Mouse (Mus musculus) lung, embryonic 15.5 days (tissue): ENCODE measurements at regions not wholly inside any gene's neighbourhood (a gene's known extent, or its start where the extent isn't known, plus 50 kb on each side); places are given as distances from the start of the nearest gene placed in this dataset.

Experiments used
- ATAC-seq: fragments of 200-750 bp; cut with Nextera tagmentation; 2 replicates; pipeline ENCODE4 v1.8.0; 2017; ENCODE audit warnings: moderate number of reproducible peaks, borderline replicate concordance; ENCODE audit not compliant: low FRiP score, low TSS enrichment; ENCODE audit errors: extremely low read depth
- H3K27ac ChIP-seq: fragments of 300-500 bp; sonication (generic); 2 replicates; pipeline ENCODE4 v1.5.1; 2015; ENCODE audit warnings: moderate library complexity, mild to moderate bottlenecking, inconsistent platforms
- H3K27me3 ChIP-seq: fragments of 300-500 bp; sonication (generic); 2 replicates; pipeline ENCODE4 v1.6.1; 2015; ENCODE audit warnings: inconsistent platforms
- H3K36me3 ChIP-seq: fragments of 300-500 bp; sonication (generic); 2 replicates; pipeline ENCODE4 v1.6.1; 2015; ENCODE audit warnings: inconsistent platforms
- H3K4me1 ChIP-seq: fragments of 300-500 bp; sonication (generic); 2 replicates; pipeline ENCODE4 v1.6.1; 2015; ENCODE audit warnings: inconsistent platforms
- H3K4me2 ChIP-seq: fragments of 300-500 bp; sonication (generic); 2 replicates; pipeline ENCODE4 v1.6.1; 2015; ENCODE audit warnings: inconsistent platforms, mild to moderate bottlenecking, moderate library complexity
- H3K4me3 ChIP-seq: fragments of 300-500 bp; sonication (generic); 2 replicates; pipeline ENCODE4 v1.5.1; 2015; ENCODE audit warnings: mild to moderate bottlenecking, inconsistent platforms
- H3K9ac ChIP-seq: fragments of 300-500 bp; sonication (generic); 2 replicates; pipeline ENCODE4 v1.6.1; 2015; ENCODE audit warnings: inconsistent platforms
- H3K9me3 ChIP-seq: fragments of 300-500 bp; sonication (generic); 2 replicates; pipeline ENCODE4 v1.6.1; 2016; ENCODE audit warnings: inconsistent platforms
- WGBS: fragments of 180-500 bp; shearing (Covaris S2); methylation state at CpG from one replicate; pipeline ENCODE4 v1.1.7; 2015; 5-methylcytosine and 5-hydroxymethylcytosine counted together

DNA sequence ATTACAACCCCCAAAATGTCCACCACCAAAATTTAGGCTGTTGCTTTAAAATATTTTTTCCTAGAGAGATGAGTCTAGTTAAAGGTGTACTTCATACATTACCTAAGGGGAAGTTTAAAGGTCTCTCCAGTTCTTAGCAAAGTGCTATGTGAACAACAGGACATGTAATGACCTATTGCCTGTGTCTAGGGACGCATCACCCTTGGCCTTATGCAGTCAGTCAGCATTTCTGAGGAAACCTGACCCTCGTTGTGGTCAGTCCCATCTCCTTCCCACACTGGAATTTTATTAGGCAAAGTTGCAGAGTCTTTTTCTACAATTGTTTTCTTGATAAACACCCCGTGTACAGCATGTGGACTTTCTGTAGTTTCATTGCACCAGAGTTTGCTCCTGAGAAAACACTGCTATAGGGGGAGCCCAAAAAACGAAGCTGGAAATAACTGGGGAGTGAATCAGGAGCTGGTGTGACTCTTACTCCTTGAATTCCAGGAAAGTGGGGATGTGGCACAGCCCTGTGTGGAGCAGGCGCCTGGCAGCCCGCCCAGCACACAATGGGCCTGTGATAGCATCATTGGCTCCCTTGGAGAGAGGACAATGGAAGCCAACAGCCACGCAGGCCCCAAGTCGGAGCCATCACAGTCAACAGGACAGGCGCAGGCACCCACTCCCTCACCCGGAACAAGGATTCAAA lies 269.2 kb downstream of the Cxcl12 start:
- Histone ChIP-seq H3K4me2 (no peak overlapping the region), H3K27ac (no peak overlapping the region)
- 60% methylated on average over 10 of the region's 10 CpGs for WGBS

DNA sequence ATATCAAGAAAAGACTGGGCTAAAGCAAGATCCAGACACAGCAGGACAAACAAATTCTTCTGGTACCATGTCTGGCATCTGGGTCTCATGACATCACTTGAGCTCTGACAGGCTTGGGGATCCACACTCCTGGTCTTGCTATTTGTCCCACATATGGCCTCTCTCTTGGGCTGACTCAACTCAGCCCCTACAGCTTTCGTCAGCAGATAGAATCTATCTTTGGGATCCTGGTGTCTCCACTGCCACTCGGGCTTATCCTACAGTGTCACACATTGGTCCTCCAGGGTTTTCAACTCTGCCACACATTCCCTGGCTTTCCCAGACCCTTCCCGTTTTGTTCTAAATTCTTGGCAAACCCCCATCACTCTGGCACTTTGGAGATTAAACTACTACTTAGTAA lies 280.3 kb downstream of the Cxcl12 start:
- H3K4me3 ChIP-seq: no peak overlapping the region
- no peak for ATAC-seq
- no peaks in the 10 kb centered on the region for H3K4me1 ChIP-seq
- H3K9ac ChIP-seq: no peak overlapping the region
- H3K9me3 ChIP-seq: no peaks in the 10 kb centered on the region
- no peaks in the 10 kb centered on the region for H3K27me3 ChIP-seq
- no peak overlapping the region for H3K27ac ChIP-seq
- H3K36me3 ChIP-seq: no peaks in the 10 kb centered on the region
- 62% methylated on average over 3 of the region's 3 CpGs for WGBS
- no peak overlapping the region for H3K4me2 ChIP-seq

More for the DNA sequence above, 269.2 kb downstream of the Cxcl12 start:
- no peaks in the 10 kb centered on the region for H3K36me3 ChIP-seq
- H3K4me1 ChIP-seq: peaks cover 12% of the 10 kb centered on the region; the same call in 1 of the 2 replicates
- H3K27me3 ChIP-seq: no peaks in the 10 kb centered on the region
- no peak overlapping the region for H3K4me3 ChIP-seq
- ATAC-seq: no peak; the same call in 1 of the 2 replicates
- no peaks in the 10 kb centered on the region for H3K9me3 ChIP-seq
- no peak overlapping the region for H3K9ac ChIP-seq

DNA sequence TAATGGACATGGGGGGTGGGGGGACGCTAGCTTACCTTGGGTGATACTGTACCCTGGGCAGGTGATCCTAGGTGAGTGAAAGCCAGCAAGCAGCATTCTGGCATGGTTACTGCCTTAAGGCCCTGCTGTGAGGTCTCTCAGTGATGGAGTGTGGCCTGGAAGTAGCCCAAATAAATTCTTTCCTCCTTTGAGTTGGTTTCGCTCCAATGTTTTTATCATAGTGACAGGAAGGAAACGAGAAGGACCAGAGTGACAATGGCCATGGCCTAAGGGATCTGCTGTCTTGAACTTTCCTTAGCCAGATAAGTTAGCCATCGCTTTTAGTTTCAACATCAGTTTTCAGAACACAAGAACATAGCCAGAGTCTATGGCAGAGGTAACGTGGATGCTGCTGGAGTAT lies 282.7 kb downstream of the Cxcl12 start:
- Histone ChIP-seq H3K4me1 (no peaks in the 10 kb centered on the region), H3K36me3 (no peaks in the 10 kb centered on the region), H3K4me2 (no peak overlapping the region), H3K27me3 (no peaks in the 10 kb centered on the region), H3K9me3 (no peaks in the 10 kb centered on the region), H3K27ac (no peak overlapping the region), H3K4me3 (no peak overlapping the region), H3K9ac (no peak overlapping the region)
- ATAC-seq: no peak
- 61% methylated on average over 5 of the region's 5 CpGs for WGBS

DNA sequence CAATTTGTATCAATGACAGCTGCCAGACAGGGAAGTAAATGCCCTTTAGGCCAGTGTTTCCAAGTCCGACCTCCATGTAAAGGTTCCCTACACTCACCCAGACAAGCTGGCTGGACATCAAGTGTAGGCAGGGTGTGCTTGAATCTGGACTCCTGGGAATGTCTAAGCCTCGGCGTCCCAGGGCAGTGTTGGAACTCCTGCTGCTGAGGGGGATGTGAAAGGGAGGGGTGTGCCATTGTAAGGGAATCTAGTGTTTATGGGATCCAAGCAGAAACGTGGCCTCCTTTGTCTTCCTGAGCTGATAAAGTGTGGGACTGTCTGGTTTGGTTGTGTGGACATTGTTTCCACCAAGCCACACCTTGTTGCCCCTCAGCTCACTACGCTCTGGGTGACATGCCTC lies 291.9 kb downstream of the Cxcl12 start:
- H3K27me3 ChIP-seq: no peaks in the 10 kb centered on the region
- no peak overlapping the region for H3K4me2 ChIP-seq
- no peak overlapping the region for H3K27ac ChIP-seq
- no peak overlapping the region for H3K4me3 ChIP-seq
- H3K4me1 ChIP-seq: no peaks in the 10 kb centered on the region
- WGBS: 49% methylated on average over 5 of the region's 5 CpGs
- H3K9me3 ChIP-seq: no peaks in the 10 kb centered on the region
- no peak overlapping the region for H3K9ac ChIP-seq
- H3K36me3 ChIP-seq: no peaks in the 10 kb centered on the region
- ATAC-seq: no peak

DNA sequence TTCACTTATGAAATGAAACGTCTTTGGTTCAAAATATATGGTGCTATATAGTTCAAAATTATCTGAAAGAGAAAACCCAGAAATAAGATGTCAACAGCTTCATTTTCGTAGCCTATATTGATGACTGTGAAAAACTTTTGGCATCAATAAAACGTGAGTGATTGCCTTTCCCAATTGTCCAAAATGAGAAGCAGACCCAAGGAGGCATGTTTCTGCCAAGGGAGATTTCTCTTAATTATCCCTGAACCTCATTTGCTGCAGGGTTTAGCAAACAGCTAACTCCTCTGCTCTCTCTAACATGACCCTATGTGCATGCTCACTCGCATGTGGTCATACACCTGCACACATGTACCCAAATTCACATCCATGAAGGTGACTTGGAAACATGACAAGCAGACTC lies 296.8 kb downstream of the Cxcl12 start:
- Histone ChIP-seq H3K4me2 (no peak overlapping the region), H3K9ac (no peak overlapping the region), H3K27ac (no peak overlapping the region), H3K9me3 (no peaks in the 10 kb centered on the region), H3K27me3 (no peaks in the 10 kb centered on the region), H3K36me3 (no peaks in the 10 kb centered on the region), H3K4me3 (no peak overlapping the region), H3K4me1 (no peaks in the 10 kb centered on the region)
- WGBS: 77% methylated on average over 4 of the region's 4 CpGs
- ATAC-seq: no peak

DNA sequence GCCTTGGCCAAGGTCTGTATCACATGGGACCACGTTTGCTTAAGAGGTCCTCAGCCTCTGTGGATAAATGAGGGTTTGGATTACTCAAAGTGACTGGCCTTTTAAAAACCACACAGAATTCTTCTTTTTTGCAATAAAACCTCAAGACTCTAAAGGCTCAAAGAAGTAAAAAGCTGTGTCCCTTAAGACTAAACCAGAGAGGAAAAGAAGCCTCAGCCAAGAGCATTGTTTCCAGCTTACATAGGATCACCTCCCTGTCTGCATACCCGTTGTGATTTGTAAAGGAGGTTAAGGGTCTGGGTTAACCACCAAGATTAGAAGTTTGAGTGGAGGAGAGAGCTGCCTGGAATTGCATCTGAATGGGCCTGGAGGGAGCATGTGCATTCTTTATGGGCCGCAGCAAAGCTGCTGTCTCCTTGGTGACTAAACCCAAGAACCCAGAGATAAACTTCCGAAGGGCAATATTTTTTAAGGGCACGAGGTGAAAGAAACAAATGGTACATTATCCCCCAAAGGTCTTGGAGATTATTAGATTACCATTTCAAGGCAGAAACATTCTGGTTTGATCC lies 297.4 kb downstream of the Cxcl12 start:
- H3K4me1 ChIP-seq: no peaks in the 10 kb centered on the region
- no peaks in the 10 kb centered on the region for H3K9me3 ChIP-seq
- no peak overlapping the region for H3K4me2 ChIP-seq
- H3K4me3 ChIP-seq: no peak overlapping the region
- H3K27me3 ChIP-seq: no peaks in the 10 kb centered on the region
- ATAC-seq: no peak
- H3K9ac ChIP-seq: no peak overlapping the region
- no peaks in the 10 kb centered on the region for H3K36me3 ChIP-seq
- H3K27ac ChIP-seq: no peak overlapping the region
- WGBS: 44% methylated on average over 5 of the region's 5 CpGs

DNA sequence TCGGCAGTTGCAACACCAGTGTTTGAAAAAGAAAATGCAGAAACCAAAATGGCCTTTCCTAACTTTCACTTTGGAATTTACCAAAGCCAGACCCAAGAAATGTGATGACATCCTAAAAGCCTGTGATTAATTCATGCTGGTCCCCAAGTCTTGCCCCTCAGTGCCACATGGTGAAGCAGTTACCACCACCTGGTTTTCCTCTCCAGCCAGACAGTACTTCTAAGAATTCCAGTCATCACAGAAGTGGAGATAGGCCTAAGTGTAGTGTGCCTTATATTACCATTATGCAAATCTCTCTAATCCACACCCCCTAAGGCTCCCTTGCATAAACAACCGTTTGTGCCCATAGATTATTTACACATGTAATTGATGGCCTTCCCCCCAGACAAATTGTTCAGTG lies 311.0 kb downstream of the Cxcl12 start:
- ATAC-seq: no peak

DNA sequence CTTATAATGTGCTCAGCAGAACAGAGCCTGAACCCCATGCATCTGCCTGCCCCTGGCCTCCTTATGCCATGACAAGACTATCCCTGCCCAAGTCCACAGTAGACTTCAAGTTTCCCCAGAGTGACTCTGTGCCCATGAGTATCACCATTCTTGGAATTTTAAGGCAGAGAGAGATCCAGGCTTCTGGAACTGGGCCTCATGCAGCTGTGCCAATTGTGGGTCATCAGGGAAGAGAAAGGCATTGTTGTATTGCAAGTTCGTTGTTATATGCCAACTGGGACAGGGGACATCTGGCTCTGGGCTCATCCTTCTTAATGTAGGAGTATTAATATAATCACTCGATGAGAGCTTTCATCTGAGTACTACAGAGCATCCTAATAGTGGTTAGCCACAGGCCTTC lies 312.1 kb downstream of the Cxcl12 start:
- no peaks in the 10 kb centered on the region for H3K9me3 ChIP-seq
- no peak overlapping the region for H3K9ac ChIP-seq
- no peaks in the 10 kb centered on the region for H3K36me3 ChIP-seq
- WGBS: 78% methylated on average over 2 of the region's 2 CpGs
- no peak overlapping the region for H3K4me2 ChIP-seq
- no peaks in the 10 kb centered on the region for H3K4me1 ChIP-seq
- no peak for ATAC-seq
- no peak overlapping the region for H3K4me3 ChIP-seq
- no peak overlapping the region for H3K27ac ChIP-seq
- no peaks in the 10 kb centered on the region for H3K27me3 ChIP-seq

More for the DNA sequence above, 311.0 kb downstream of the Cxcl12 start:
- no peak overlapping the region for H3K27ac ChIP-seq
- no peaks in the 10 kb centered on the region for H3K27me3 ChIP-seq
- H3K4me1 ChIP-seq: no peaks in the 10 kb centered on the region
- no peaks in the 10 kb centered on the region for H3K36me3 ChIP-seq
- WGBS: 24% methylated on average over 2 of the region's 2 CpGs
- H3K9me3 ChIP-seq: no peaks in the 10 kb centered on the region
- no peak overlapping the region for H3K4me2 ChIP-seq
- H3K9ac ChIP-seq: no peak overlapping the region
- H3K4me3 ChIP-seq: no peak overlapping the region

DNA sequence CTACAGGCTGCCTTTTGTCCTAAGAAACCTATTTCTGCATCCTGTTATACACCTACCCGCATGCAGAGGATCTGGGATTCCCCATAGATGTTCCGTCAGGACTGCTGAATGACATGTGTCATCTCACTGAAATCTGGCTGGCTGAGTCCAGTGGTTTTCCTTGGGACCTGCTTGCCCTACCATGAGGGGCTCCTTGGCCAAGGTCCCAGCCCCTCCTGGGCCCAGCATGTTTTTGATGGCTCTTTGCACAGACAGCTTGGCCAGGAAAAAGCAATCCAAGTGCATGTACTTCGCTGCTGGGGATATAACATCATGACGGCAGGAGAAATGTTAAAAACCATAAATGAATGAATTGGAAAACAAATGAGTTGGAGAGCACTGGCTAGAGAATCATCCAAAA lies 320.8 kb downstream of the Cxcl12 start:
- WGBS: 85% methylated on average over 4 of the region's 4 CpGs

DNA sequence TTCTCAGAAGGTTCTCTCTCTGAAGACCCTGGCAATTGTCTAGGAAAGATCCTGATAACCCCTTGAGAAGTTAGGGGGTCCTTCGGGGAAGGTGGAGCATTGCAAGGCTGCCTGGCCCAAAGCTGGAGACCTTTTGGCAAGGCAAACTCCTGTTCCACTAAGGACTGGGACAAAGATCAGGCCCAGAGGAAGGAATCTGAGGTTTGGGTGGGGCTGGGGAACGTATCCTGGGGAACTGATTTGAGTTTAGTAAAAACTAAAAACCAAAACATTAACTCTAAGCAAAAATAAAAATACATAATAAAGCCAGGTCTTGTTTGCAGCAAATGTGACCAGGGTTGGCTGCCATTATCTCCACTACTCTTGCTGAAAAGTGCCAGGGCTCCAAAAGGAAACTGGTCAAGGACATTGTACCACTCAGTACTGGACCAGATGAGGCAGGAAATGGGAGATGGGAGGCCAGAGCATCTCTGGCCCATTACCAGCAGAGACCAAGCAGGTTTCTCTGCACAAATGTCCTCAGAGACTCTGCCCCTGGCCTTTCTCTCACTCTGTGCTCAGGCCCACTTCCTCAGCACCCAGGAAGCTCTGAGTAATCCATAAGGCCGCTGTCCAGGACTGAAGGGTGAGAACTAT lies 321.5 kb downstream of the Cxcl12 start:
- ATAC-seq: no peak
- 83% methylated on average over 3 of the region's 3 CpGs for WGBS
- no peaks in the 10 kb centered on the region for H3K4me1 ChIP-seq

More for the DNA sequence above, 320.8 kb downstream of the Cxcl12 start:
- Histone ChIP-seq H3K36me3 (no peaks in the 10 kb centered on the region), H3K27me3 (no peaks in the 10 kb centered on the region), H3K4me2 (no peak overlapping the region), H3K9ac (no peak overlapping the region), H3K27ac (no peak overlapping the region), H3K9me3 (no peaks in the 10 kb centered on the region), H3K4me1 (no peaks in the 10 kb centered on the region), H3K4me3 (no peak overlapping the region)
- no peak for ATAC-seq

DNA sequence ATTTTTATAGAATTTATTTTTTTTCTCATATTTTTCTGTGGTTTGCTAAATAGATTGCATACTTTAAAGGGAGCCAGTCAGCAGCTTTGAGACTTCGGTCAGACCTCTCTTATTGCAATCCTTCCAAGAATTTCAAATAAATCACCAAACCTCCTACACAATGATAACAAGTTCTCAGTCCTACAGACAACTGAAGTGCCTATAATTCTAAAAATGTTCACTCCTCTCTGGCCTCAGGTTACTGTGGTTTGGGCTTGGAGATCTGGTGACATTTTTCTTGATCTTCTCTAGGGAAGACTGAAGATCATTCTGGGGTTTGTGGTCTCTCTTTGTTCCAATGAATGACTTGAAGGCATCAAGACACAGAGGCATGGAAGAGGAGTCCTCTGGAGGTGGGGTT lies 326.6 kb downstream of the Cxcl12 start:
- no peak overlapping the region for H3K27ac ChIP-seq
- H3K4me2 ChIP-seq: no peak overlapping the region
- H3K27me3 ChIP-seq: no peaks in the 10 kb centered on the region
- H3K4me3 ChIP-seq: no peak overlapping the region
- no peaks in the 10 kb centered on the region for H3K36me3 ChIP-seq
- no peak overlapping the region for H3K9ac ChIP-seq
- 62% methylated on average over 1 of the region's 1 CpGs for WGBS
- ATAC-seq: no peak
- H3K9me3 ChIP-seq: no peaks in the 10 kb centered on the region
- no peaks in the 10 kb centered on the region for H3K4me1 ChIP-seq

More for the DNA sequence above, 321.5 kb downstream of the Cxcl12 start:
- H3K36me3 ChIP-seq: no peaks in the 10 kb centered on the region
- H3K9me3 ChIP-seq: no peaks in the 10 kb centered on the region
- no peak overlapping the region for H3K4me2 ChIP-seq
- no peaks in the 10 kb centered on the region for H3K27me3 ChIP-seq
- no peak overlapping the region for H3K4me3 ChIP-seq
- H3K9ac ChIP-seq: no peak overlapping the region
- no peak overlapping the region for H3K27ac ChIP-seq

DNA sequence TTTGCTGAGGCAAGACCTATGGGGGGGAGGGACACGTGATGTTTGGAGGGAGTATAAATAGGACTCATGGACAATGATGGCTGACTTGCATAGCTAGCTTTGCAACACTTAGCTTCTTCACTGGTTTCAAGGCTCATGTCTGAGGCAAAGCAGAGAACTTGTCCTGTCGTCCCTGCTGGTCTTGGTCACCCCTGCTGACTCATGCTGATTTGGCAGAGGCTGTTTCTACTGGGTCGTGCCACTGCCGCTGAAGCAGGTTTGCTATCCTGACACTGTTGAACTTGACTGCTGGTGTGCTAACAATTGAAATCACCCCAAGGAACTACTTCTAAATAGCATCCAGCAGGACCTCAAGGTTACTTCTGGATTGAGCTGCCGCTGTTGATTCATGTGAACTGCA lies 329.0 kb downstream of the Cxcl12 start:
- Histone ChIP-seq H3K27me3 (no peaks in the 10 kb centered on the region), H3K9ac (no peak overlapping the region), H3K4me3 (no peak overlapping the region), H3K4me1 (no peaks in the 10 kb centered on the region), H3K27ac (no peak overlapping the region), H3K4me2 (no peak overlapping the region), H3K36me3 (no peaks in the 10 kb centered on the region), H3K9me3 (no peaks in the 10 kb centered on the region)
- no peak for ATAC-seq
- 74% methylated on average over 5 of the region's 5 CpGs for WGBS
